Mouse (Mus musculus) heart, embryonic 12.5 days (tissue): ENCODE results near the gene Gm20695. TPM values are rescaled to one million over a fixed set of nuclear protein-coding genes. Genes with fewer than 3 reads are reported as not detected.
A peak's percentile ranks its signal among the peaks of the same experiment; 100 is the strongest.
"Not testable (repeated sequence)": the region's sequence is repeated elsewhere in the genome, so short reads cannot be mapped to it uniquely, and the experiment has no call there.

Source experiments
- ATAC-seq: fragments of 200-750 bp; cut with Nextera tagmentation; 2 replicates; pipeline ENCODE4 v1.8.0; 2017; ENCODE audit warnings: moderate TSS enrichment, moderate library complexity; ENCODE audit not compliant: insufficient number of reproducible peaks, low FRiP score
- H3K27ac ChIP-seq: fragments of 300-500 bp; sonication (generic); 2 replicates; pipeline ENCODE4 v1.5.1; 2016; ENCODE audit warnings: mild to moderate bottlenecking, moderate library complexity; ENCODE audit not compliant: poor library complexity, severe bottlenecking
- H3K27me3 ChIP-seq: fragments of 300-500 bp; sonication (generic); replicated peaks from 2 replicates; pipeline ENCODE4 v1.6.1; 2016; ENCODE audit warnings: mild to moderate bottlenecking, moderate library complexity
- H3K36me3 ChIP-seq: fragments of 300-500 bp; sonication (generic); 2 replicates; pipeline ENCODE4 v1.6.1; 2016; ENCODE audit warnings: mild to moderate bottlenecking, moderate library complexity
- H3K4me1 ChIP-seq: fragments of 300-500 bp; sonication (generic); replicated peaks from 2 replicates; pipeline ENCODE4 v1.6.1; 2016; ENCODE audit warnings: mild to moderate bottlenecking
- H3K4me2 ChIP-seq: fragments of 300-500 bp; sonication (generic); 2 replicates; pipeline ENCODE4 v1.6.1; 2016; ENCODE audit warnings: mild to moderate bottlenecking, moderate library complexity
- H3K4me3 ChIP-seq: fragments of 300-500 bp; sonication (generic); 2 replicates; pipeline ENCODE4 v1.5.1; 2016; ENCODE audit warnings: mild to moderate bottlenecking
- H3K9ac ChIP-seq: fragments of 300-500 bp; sonication (generic); 2 replicates; pipeline ENCODE4 v1.6.1; 2016; ENCODE audit warnings: mild to moderate bottlenecking, moderate library complexity
- H3K9me3 ChIP-seq: fragments of 300-500 bp; sonication (generic); replicated peaks from 2 replicates; pipeline ENCODE4 v1.6.1; 2016; ENCODE audit warnings: mild to moderate bottlenecking, moderate library complexity
- WGBS: fragments of 180-500 bp; shearing (Covaris S2); methylation state at CpG from one replicate; pipeline ENCODE4 v1.1.7; 2016; 5-methylcytosine and 5-hydroxymethylcytosine counted together
- polyA plus RNA-seq: library from polyadenylated mRNA; unstranded; fragments of >200 nt; fragmentation: Nextera tagmentation; extraction: Ambion mirVana; gene quantifications from 2 replicates; pipeline ENCODE4 v1.2.1, GENCODE M21; 2016

Gm20695 gene
- polyA plus RNA-seq, result 1.5 TPM in 1 of 2 replicates, not detected in the other

DNA sequence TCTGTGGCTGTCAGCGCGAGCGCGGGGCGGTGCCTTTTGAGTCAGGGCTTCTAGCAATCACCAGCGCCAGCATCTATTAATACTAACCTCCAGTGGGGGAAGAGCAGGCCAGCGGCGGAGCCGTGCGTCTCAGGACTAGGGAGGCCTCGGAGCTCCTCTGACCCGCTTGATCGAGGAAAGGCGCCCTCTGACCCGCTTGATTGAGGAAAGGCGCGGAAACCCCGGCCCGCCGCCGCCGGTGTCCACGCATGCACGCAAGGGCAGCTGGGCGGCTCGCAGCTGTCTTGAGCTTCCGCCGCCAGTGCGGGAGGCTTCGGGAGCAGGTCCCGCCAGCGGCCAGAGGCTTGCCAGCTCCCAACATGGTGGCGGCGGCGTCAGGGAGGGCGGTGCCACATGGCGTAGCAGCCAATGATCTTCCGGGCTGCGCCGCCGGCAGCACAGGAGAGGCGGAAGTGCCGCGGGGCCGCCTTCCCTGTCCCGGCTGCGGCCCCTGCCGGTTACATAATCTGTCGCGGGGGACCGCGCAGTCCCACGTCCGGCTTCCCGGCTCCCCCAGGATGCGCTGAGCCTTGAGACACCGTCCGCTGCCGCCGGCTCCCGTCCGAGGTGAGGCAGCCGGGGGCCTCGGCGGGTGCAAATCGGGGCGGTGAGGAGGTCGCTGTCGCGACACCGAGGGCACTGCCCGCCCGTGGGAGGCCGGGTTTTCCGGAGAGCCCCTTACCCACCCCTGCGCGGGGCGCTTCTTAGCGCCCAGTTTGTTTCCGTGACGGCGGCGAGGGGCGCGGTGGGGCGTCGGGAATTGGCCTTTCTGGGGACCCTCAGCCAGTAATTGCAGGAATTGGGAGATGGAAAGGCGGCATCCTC, at the start of gene Gm20695, which contains the start of gene Zfp597:
TSS of gene Gm20695 (plus strand) at position 448 of the 864 bp plus-strand sequence.
TSS of gene Zfp597 (minus strand) at position 361 of the 864 bp plus-strand sequence.
- H3K4me1 ChIP-seq, result peaks cover 16% of the 10 kb centered on the region
- H3K9ac ChIP-seq, result peak within 1 kb of the TSS; percentile 88
- H3K4me3 ChIP-seq, result peak within 1 kb of the TSS; percentile 78
- no peaks in the 10 kb centered on the region for H3K27me3 ChIP-seq
- H3K9me3 ChIP-seq, result no peaks in the 10 kb centered on the region
- peak within 1 kb of the TSS; percentile 78 for H3K4me2 ChIP-seq
- under 1% methylated on average over 88 of the region's 88 CpGs for WGBS
- peak; percentile 99 for ATAC-seq
- peaks cover 12% of the 10 kb centered on the region for H3K36me3 ChIP-seq
- peak within 1 kb of the TSS; percentile 94 for H3K27ac ChIP-seq

DNA sequence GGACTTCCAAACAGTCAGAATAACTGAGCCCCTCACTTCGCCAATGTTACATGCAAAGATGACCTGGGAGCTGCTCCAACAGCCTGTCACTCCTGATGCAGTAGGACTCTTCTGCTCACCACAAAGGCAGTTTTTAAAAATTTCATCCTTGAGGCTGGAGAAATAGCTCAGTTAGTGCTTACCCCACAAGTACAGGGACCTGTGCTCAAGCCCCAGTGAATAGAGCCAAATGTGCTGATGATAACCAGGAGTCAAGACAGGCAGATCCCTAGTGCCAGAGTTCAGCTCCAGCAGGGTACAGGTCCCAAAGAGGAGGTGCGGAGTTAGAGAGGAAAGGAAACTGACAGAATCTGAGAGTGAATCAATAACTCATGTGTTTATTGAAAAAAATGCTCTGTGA, 49.0 kb upstream of the Gm20695 start:
- Histone ChIP-seq H3K27me3 (peaks cover 12% of the 10 kb centered on the region), H3K9me3 (no peaks in the 10 kb centered on the region), H3K9ac (no peak overlapping the region), H3K4me3 (no peak overlapping the region), H3K36me3 (no peaks in the 10 kb centered on the region), H3K27ac (no peak overlapping the region), H3K4me2 (no peak overlapping the region), H3K4me1 (no peaks in the 10 kb centered on the region)
- no peak for ATAC-seq
- 79% methylated on average over 2 of the region's 2 CpGs for WGBS

DNA sequence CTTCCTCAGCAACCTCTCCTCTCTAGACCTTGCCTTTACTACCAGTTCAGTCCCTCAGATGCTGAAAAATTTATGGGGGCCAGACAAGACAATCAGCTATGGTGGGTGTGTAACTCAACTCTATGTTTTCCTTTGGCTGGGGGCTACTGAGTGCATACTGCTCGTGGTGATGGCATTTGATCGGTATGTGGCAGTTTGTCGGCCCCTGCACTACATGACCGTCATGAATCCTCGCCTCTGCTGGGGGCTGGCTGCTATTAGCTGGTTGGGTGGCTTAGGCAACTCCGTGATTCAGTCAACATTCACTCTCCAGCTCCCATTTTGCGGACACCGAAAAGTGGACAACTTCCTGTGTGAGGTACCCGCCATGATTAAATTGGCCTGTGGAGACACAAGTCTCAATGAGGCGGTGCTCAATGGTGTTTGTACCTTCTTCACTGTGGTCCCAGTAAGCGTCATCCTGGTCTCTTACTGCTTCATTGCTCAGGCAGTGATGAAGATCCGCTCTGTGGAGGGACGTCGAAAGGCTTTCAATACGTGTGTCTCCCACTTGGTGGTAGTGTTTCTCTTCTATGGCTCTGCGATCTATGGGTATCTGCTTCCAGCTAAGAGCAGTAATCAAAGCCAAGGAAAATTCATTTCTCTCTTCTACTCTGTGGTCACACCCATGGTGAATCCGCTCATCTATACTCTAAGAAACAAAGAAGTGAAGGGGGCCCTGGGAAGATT, 45.1 kb upstream of the Gm20695 start:
- Histone ChIP-seq H3K9me3 (no peaks in the 10 kb centered on the region), H3K4me2 (no peak overlapping the region), H3K9ac (no peak overlapping the region), H3K4me1 (no peaks in the 10 kb centered on the region), H3K36me3 (no peaks in the 10 kb centered on the region), H3K27ac (no peak overlapping the region), H3K27me3 (peaks cover 12% of the 10 kb centered on the region), H3K4me3 (no peak overlapping the region)
- 49% methylated on average over 17 of the region's 17 CpGs for WGBS
- 0 out of 2 replicates have a peak, but pooled peaks have one; percentile 33 for ATAC-seq

DNA sequence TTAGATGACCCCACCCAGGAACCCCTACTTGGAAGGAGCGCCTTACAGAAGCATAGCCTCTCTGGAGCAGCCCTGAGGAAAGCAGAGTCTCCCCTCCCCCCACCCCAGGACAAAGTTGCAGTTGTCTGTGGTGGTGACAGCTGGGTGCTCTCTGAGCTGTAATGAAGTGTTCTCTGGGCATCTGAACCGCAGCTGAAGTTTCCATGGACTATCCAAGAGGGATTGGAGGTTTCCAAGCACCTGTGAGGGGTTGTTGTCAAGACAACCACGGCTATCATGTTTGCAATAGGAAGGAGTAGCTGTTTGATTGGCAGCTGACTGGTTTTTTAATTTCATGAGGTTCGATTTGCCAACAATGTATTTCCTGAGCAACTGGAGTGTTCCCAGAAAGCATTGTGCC, 41.5 kb upstream of the Gm20695 start:
- WGBS, result 27% methylated on average over 4 of the region's 4 CpGs
- peaks cover 12% of the 10 kb centered on the region for H3K27me3 ChIP-seq
- H3K36me3 ChIP-seq, result no peaks in the 10 kb centered on the region
- H3K9ac ChIP-seq, result no peak overlapping the region
- H3K9me3 ChIP-seq, result no peaks in the 10 kb centered on the region
- no peak for ATAC-seq
- H3K4me2 ChIP-seq, result no peak overlapping the region
- H3K27ac ChIP-seq, result no peak overlapping the region
- peaks cover 5% of the 10 kb centered on the region for H3K4me1 ChIP-seq
- H3K4me3 ChIP-seq, result no peak overlapping the region

DNA sequence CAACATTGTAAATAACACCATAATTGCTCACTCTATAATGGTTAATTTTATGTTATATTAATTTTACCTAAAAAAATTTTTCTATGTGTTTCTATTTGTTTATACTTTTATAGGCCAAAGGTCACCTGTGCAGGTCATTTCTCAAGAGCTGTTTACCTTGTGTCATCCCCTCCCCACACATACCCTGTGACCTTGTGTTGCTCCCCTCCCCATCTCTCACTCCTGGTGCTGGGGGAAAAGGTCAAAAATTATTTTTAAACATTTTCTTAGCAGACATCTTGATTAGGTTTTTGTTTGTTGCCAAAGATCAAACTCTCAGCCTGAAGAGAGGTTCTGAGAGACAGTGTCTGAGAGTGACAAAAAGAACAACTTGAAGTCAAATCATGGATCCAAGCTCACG, 40.7 kb upstream of the Gm20695 start:
- H3K9ac ChIP-seq, result no peak overlapping the region
- H3K36me3 ChIP-seq, result no peaks in the 10 kb centered on the region
- no peak for ATAC-seq
- no peak overlapping the region for H3K4me2 ChIP-seq
- H3K27me3 ChIP-seq, result peaks cover 6% of the 10 kb centered on the region
- no peak overlapping the region for H3K4me3 ChIP-seq
- H3K27ac ChIP-seq, result no peak overlapping the region
- WGBS, result 68% methylated on average over 1 of the region's 1 CpGs
- H3K9me3 ChIP-seq, result no peaks in the 10 kb centered on the region
- H3K4me1 ChIP-seq, result peaks cover 7% of the 10 kb centered on the region

DNA sequence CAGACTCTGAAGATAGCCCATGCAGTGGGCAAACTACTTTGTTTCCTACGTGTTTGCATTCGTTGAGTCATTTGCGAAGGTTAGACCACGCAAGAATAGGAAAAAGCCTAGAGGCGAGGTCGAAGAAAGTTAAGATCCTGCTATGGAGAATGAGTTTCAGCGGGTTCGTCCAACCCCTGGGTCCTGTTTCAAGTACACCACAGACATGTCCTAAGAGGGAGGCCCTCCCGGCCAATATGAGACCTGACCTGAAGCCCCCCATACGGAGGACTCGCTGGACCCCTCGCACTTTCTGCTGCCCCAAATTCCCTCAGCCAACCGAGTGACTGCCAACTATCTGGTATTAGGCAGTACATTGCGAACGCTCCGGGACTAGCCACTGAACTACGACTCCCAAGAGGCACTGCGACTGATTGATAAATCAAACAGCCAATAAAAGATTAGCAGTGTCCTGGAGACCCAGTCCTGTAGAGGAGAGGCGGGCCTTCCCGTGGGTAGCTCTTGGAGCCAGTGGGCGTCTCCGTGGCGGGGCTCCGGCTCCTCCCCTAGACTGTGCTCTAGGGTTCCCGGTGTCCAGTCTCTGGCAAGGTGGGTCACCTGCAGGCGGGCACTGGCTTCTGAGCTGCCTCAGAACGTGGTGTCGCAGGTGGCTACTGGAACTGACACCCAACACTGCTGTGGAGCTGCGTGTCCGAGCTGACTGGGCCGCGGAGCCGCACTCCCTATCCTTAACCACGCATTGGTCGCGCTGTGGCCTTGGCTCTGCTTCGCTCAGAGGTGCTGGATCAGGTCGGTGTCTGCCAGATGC, 37.5 kb upstream of the Gm20695 start, which contains the start of gene Zfp174:
TSS of gene Zfp174 (plus strand) at position 558 of the 808 bp plus-strand sequence.
- H3K9me3 ChIP-seq, result no peaks in the 10 kb centered on the region
- H3K27ac ChIP-seq, result no peak within 1 kb of the TSS
- H3K27me3 ChIP-seq, result no peaks in the 10 kb centered on the region
- H3K4me3 ChIP-seq, result peak within 1 kb of the TSS; percentile 68
- H3K36me3 ChIP-seq, result no peaks in the 10 kb centered on the region
- WGBS, result 3% methylated on average over 38 of the region's 38 CpGs
- peak within 1 kb of the TSS; percentile 73 for H3K4me2 ChIP-seq
- ATAC-seq, result peak; percentile 99
- H3K9ac ChIP-seq, result peak within 1 kb of the TSS; percentile 76
- H3K4me1 ChIP-seq, result peaks cover 7% of the 10 kb centered on the region

DNA sequence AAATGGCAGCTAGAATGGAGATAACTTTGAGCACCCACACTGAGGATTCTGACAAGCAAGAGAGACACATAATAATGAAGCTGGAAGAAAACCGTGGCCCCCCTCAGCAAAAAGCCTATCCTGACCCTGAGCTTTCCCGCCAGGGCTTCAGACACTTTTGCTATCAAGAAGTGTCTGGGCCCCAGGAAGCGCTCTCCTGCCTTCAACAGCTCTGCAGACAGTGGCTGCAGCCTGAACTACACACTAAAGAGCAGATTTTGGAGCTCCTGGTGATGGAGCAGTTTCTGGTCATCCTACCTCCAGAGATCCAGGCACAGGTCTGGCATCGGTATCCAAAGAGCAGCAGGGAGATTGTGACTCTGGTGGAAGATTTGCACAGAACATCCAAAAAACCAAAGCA, 36.6 kb upstream of the Gm20695 start:
- Histone ChIP-seq H3K9me3 (no peaks in the 10 kb centered on the region), H3K4me3 (peak overlapping the region; percentile 68), H3K9ac (peak overlapping the region; percentile 76; the same call in 1 of the 2 replicates), H3K36me3 (no peaks in the 10 kb centered on the region), H3K27me3 (no peaks in the 10 kb centered on the region), H3K4me2 (peak overlapping the region; percentile 73), H3K27ac (no peak overlapping the region), H3K4me1 (peaks cover 12% of the 10 kb centered on the region)
- no peak for ATAC-seq
- 54% methylated on average over 4 of the region's 4 CpGs for whole genome bisulfite sequencing

DNA sequence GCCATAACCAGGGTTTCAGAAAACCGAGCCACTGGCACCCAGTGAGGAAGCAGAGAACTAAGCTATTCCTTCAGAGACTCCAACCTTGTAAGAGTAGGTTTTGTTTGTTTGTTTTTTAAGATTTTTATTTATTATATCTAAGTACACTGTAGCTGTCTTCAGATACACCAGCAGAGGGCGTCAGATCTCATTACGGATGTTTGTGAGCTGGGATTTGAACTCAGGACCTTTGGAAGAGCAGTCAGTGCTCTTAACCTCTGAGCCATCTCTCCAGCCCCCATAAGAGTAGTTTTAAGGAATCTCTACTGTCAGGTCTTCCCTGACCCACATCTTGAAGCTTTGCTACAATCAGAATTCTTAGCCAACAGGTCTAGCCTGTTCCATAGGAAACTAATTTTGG, 36.0 kb upstream of the Gm20695 start:
- 67% methylated on average over 3 of the region's 3 CpGs for WGBS
- Histone ChIP-seq H3K4me2 (no peak overlapping the region), H3K4me1 (peaks cover 14% of the 10 kb centered on the region), H3K4me3 (no peak overlapping the region), H3K27ac (no peak overlapping the region), H3K9me3 (no peaks in the 10 kb centered on the region), H3K27me3 (no peaks in the 10 kb centered on the region), H3K36me3 (no peaks in the 10 kb centered on the region), H3K9ac (no peak overlapping the region)
- no peak for ATAC-seq

DNA sequence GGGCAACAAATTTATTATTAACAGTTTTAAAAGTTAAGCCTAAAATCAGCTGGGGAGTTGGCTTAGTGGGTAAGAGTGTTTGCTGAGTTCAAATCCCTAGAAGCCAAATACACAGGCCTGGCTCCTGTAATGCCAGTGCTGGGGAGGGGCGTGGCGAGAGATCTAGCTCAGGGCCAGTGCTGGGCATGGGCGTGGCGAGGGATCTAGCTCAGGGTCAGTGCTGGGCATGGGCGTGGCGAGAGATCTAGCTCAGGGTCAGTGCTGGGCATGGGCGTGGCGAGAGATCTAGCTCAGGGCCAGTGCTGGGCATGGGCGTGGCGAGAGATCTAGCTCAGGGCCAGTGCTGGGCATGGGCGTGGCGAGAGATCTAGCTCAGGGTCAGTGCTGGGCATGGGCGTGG, 33.1 kb upstream of the Gm20695 start:
- H3K36me3 ChIP-seq, H3K4me2 ChIP-seq, H3K27ac ChIP-seq, H3K9ac ChIP-seq, H3K4me3 ChIP-seq, H3K27me3 ChIP-seq, H3K9me3 ChIP-seq, ATAC-seq: not testable (repeated sequence)
- peaks cover 14% of the 10 kb centered on the region for H3K4me1 ChIP-seq
- WGBS, result 90% methylated on average over 13 of the region's 13 CpGs

DNA sequence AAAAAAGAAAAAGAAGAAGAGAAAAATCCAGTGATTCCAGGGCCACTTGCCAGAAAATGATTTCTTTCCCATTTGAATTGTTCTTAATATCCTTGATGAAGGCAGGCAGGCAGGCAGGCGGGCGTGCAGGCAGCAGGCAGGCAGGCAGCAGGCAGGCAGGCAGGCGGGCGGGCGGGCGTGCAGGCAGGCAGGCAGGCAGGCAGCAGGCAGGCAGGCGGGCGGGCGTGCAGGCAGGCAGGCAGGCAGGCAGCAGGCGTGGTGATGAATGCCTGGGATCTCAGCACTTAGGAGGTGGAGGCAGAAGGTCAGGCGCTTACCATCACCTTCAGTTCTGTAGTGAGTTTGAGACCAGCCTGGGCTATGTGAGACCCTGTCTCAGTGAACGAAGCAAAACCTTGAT, 31.9 kb upstream of the Gm20695 start:
- 33% methylated on average over 12 of the region's 12 CpGs for WGBS
- Histone ChIP-seq H3K9ac (no peak overlapping the region), H3K27me3 (no peaks in the 10 kb centered on the region), H3K4me1 (peaks cover 12% of the 10 kb centered on the region), H3K36me3 (no peaks in the 10 kb centered on the region), H3K4me3 (no peak overlapping the region), H3K27ac (no peak overlapping the region), H3K9me3 (no peaks in the 10 kb centered on the region), H3K4me2 (peak overlapping the region; percentile 36)
- ATAC-seq, result no peak
